Mouse (Mus musculus) kidney, adult 2 months (tissue): Measurements from ENCODE around the gene Hormad2.

Experiments used
- CTCF ChIP-seq: fragments of 200-500 bp; conservative IDR thresholded peaks from 2 replicates; pipeline ENCODE4 v1.5.1; 2011; ENCODE audit warnings: low read depth, mild to moderate bottlenecking, control low read depth, low read length, moderate library complexity, mixed read lengths; ENCODE audit not compliant: insufficient read depth, insufficient read length
- POLR2A ChIP-seq: fragments of 200-500 bp; IDR thresholded peaks from one replicate; pipeline ENCODE4 v1.6.1; 2011; ENCODE audit warnings: low read depth, low read length, control low read depth

DNA sequence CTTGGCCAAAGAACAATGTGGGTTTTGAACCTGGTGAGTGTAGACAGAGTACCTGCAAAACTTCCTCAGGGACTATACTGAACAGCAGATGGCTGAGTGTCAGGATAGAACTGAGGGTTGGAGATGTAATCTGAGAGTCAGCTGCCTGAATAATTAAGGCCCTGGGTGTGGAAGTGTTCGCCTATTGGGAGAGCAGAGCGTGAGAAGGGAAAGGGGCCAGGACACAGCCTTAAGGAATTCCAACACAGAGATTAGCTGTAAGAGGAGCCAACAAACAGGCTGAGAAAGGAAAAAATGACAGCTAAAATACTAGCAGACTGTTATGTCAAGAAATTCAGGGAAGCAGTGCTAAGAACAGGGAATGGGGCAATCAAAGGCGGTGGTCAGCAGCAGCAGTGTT is 88.3 kb downstream of the Hormad2 start:
- TF ChIP-seq CTCF (no peak), POLR2A (no peak)
